Mouse (Mus musculus) liver, postnatal 0 days (tissue): ENCODE measurements around the gene Ankrd39. TPM values are rescaled to one million over a fixed set of nuclear protein-coding genes. Genes with fewer than 3 reads are reported as not detected.
A peak's percentile ranks its signal among the peaks of the same experiment; 100 is the strongest.

Source experiments
- ATAC-seq: fragments of 200-750 bp; cut with Nextera tagmentation; 2 replicates; pipeline ENCODE4 v1.8.0; 2017; ENCODE audit warnings: mild to moderate bottlenecking, moderate library complexity
- DNase-seq: peaks from one replicate; pipeline ENCODE4 v3.0.0-alpha.2; 2016
- H3K27ac ChIP-seq: fragments of 300-500 bp; sonication (generic); 2 replicates; pipeline ENCODE4 v1.5.1; 2014; ENCODE audit warnings: antibody characterized with exemption, moderate library complexity, mild to moderate bottlenecking, low read depth
- H3K27me3 ChIP-seq: fragments of 300-500 bp; sonication (generic); 2 replicates; pipeline ENCODE4 v1.6.1; 2014; ENCODE audit warnings: low read length, control low read depth, mixed read lengths; ENCODE audit not compliant: insufficient read depth
- H3K36me3 ChIP-seq: fragments of 300-500 bp; sonication (generic); replicated peaks from 2 replicates; pipeline ENCODE4 v1.6.1; 2014; ENCODE audit warnings: mild to moderate bottlenecking, control low read depth, low read length, moderate library complexity, mixed read lengths; ENCODE audit not compliant: insufficient read depth
- H3K4me1 ChIP-seq: fragments of 300-500 bp; sonication (generic); 2 replicates; pipeline ENCODE4 v1.6.1; 2014; ENCODE audit warnings: antibody characterized with exemption, mild to moderate bottlenecking, control low read depth; ENCODE audit not compliant: insufficient read depth
- H3K4me2 ChIP-seq: fragments of 300-500 bp; sonication (generic); 2 replicates; pipeline ENCODE4 v1.6.1; 2014; ENCODE audit warnings: low read depth, mild to moderate bottlenecking, low read length, moderate library complexity, mixed read lengths
- H3K4me3 ChIP-seq: fragments of 300-500 bp; sonication (generic); 2 replicates; pipeline ENCODE4 v1.5.1; 2014; ENCODE audit warnings: low read depth, low read length
- H3K9ac ChIP-seq: fragments of 300-500 bp; sonication (generic); replicated peaks from 2 replicates; pipeline ENCODE4 v1.6.1; 2014; ENCODE audit warnings: mild to moderate bottlenecking, moderate library complexity
- H3K9me3 ChIP-seq: fragments of 300-500 bp; sonication (generic); 2 replicates; pipeline ENCODE4 v1.6.1; 2016; ENCODE audit warnings: mild to moderate bottlenecking, control low read depth, low read length, mixed read lengths
- CTCF ChIP-seq: sonication (generic); IDR thresholded peaks from 2 replicates; pipeline ENCODE4 v1.5.1; 2016; ENCODE audit warnings: antibody characterized with exemption, low read depth
- EP300 ChIP-seq: IDR thresholded peaks from 2 replicates; pipeline ENCODE4 v1.6.1; 2016; ENCODE audit warnings: antibody characterized with exemption, low read depth, mild to moderate bottlenecking
- whole genome bisulfite sequencing: fragments of 180-500 bp; shearing (Covaris S2); extraction: QIAGEN DNeasy Blood & Tissue Kit; methylation state at CpG from one replicate; pipeline ENCODE4 v1.1.7; 2014; ENCODE audit not compliant: insufficient replicate concordance; 5-methylcytosine and 5-hydroxymethylcytosine counted together
- polyA plus RNA-seq: library from polyadenylated mRNA; unstranded; fragments of >200 nt; fragmentation: Nextera tagmentation; extraction: Ambion mirVana; gene quantifications from 2 replicates; pipeline ENCODE4 v1.2.1, GENCODE M21; 2015

The Ankrd39 gene
- polyA plus RNA-seq, 1 experiment from 2014 or later = 7.4 TPM

GRCm38 (mm10) chr1:36581260-36581659 lies 34.0 kb upstream of the Ankrd39 start:
- 0 out of 2 replicates have a peak, but pooled peaks cover 2% of the 10 kb centered on the region for H3K27me3 ChIP-seq
- no peaks in the 10 kb centered on the region for H3K9me3 ChIP-seq
- H3K4me3 ChIP-seq = no peak overlapping the region
- peaks cover 15% of the 10 kb centered on the region for H3K4me1 ChIP-seq
- no peak for ATAC-seq
- TF ChIP-seq EP300 (no peak), CTCF (no peak)
- no peak overlapping the region for H3K9ac ChIP-seq
- H3K4me2 ChIP-seq = no peak overlapping the region
- 71% methylated on average over 5 of the region's 5 CpGs for WGBS
- no peak for DNase-seq
- peak overlapping the region; percentile 57; the same call in 1 of the 2 replicates for H3K27ac ChIP-seq
- H3K36me3 ChIP-seq = no peaks in the 10 kb centered on the region

- DNase-seq = peak; percentile 44
- H3K4me1 ChIP-seq = peaks cover 18% of the 10 kb centered on the region
- 0 out of 2 replicates have a peak, but pooled peaks cover 2% of the 10 kb centered on the region for H3K27me3 ChIP-seq
- peak overlapping the region; percentile 57; the same call in 1 of the 2 replicates for H3K27ac ChIP-seq
- H3K4me2 ChIP-seq = peak overlapping the region; percentile 65
- no peaks in the 10 kb centered on the region for H3K36me3 ChIP-seq
- peak; percentile 78 for ATAC-seq
- 8% methylated on average over 17 of the region's 17 CpGs for WGBS
- no peaks in the 10 kb centered on the region for H3K9me3 ChIP-seq
- TF ChIP-seq EP300 (no peak), CTCF (no peak)
- H3K9ac ChIP-seq = peak overlapping the region; percentile 41; the same call in 1 of the 2 replicates
- peak overlapping the region; percentile 26; the same call in 1 of the 2 replicates for H3K4me3 ChIP-seq
These were observed 33.4 kb upstream of the Ankrd39 start for GRCm38 (mm10) chr1:36580384-36581207.

GRCm38 (mm10) chr1:36579974-36580383 lies 32.7 kb upstream of the Ankrd39 start:
- Histone ChIP-seq H3K27me3 (0 out of 2 replicates have a peak, but pooled peaks cover 2% of the 10 kb centered on the region), H3K27ac (0 out of 2 replicates have a peak overlapping the region, but pooled peaks have one; percentile 57), H3K4me1 (peaks cover 22% of the 10 kb centered on the region), H3K9me3 (no peaks in the 10 kb centered on the region), H3K36me3 (no peaks in the 10 kb centered on the region), H3K9ac (no peak overlapping the region; the same call in 1 of the 2 replicates), H3K4me2 (peak overlapping the region; percentile 65), H3K4me3 (no peak overlapping the region)
- DNase-seq (no peak), ATAC-seq (no peak; the same call in 1 of the 2 replicates)
- TF ChIP-seq EP300 = no peak
- no peak for TF ChIP-seq CTCF
- 57% methylated on average over 6 of the region's 6 CpGs for WGBS

GRCm38 (mm10) chr1:36576991-36577675 lies 29.9 kb upstream of the Ankrd39 start:
- 0 out of 2 replicates have a peak, but pooled peaks cover 2% of the 10 kb centered on the region for H3K27me3 ChIP-seq
- no peak overlapping the region for H3K27ac ChIP-seq
- WGBS = 67% methylated on average over 6 of the region's 6 CpGs
- no peak for TF ChIP-seq EP300
- TF ChIP-seq CTCF = no peak
- DNase-seq = no peak
- ATAC-seq = no peak
- no peaks in the 10 kb centered on the region for H3K9me3 ChIP-seq
- peaks cover 22% of the 10 kb centered on the region for H3K4me1 ChIP-seq
- no peak overlapping the region for H3K4me3 ChIP-seq
- no peak overlapping the region for H3K4me2 ChIP-seq
- no peaks in the 10 kb centered on the region for H3K36me3 ChIP-seq
- H3K9ac ChIP-seq = no peak overlapping the region

- H3K27me3 ChIP-seq = 0 out of 2 replicates have a peak, but pooled peaks cover 2% of the 10 kb centered on the region
- no peak overlapping the region for H3K4me3 ChIP-seq
- ATAC-seq (no peak), DNase-seq (no peak)
- H3K4me2 ChIP-seq = no peak overlapping the region
- no peak overlapping the region for H3K27ac ChIP-seq
- H3K4me1 ChIP-seq = peaks cover 20% of the 10 kb centered on the region
- no peaks in the 10 kb centered on the region for H3K9me3 ChIP-seq
- H3K9ac ChIP-seq = no peak overlapping the region
- no peaks in the 10 kb centered on the region for H3K36me3 ChIP-seq
- WGBS = 58% methylated on average over 6 of the region's 6 CpGs
- TF ChIP-seq CTCF = no peak
These were observed 28.1 kb upstream of the Ankrd39 start for GRCm38 (mm10) chr1:36575347-36575746.
